In genomic region chr15:21109009-21109841, GRCm38 (mm10) we compare ENCODE assay signal across 8 mouse cellular contexts.
DNase-seq lines count a peak whose midpoint lies in the region; ATAC-seq and TF ChIP-seq lines count a peak whose summit lies in the region.

No protein-coding gene starts in this region.

- DNase-seq in kidney, postnatal 0 days (ENCODE audit: low spot score) = peak; percentile 35
- no peak for DNase-seq in kidney, adult 11 months
- peak; percentile 23 for DNase-seq in ZHBTc4 (ENCODE audit: low read depth, low spot score)
- DNase-seq in limb, embryonic 11.5 days (ENCODE audit: low spot score) = peak; percentile 37
- no peak for DNase-seq in thymus, postnatal 0 days (ENCODE audit: low spot score)
- DNase-seq in spleen, postnatal 14 days (ENCODE audit: low spot score in 2 of 2) = no peak

- H3K4me3 ChIP-seq in kidney, postnatal 0 days (replicated peaks; ENCODE audit: low read depth, low read length) = peak overlapping the region; percentile 28
- peak overlapping the region; percentile 23 for H3K4me3 ChIP-seq in forebrain, embryonic 15.5 days
- H3K4me3 ChIP-seq in limb, embryonic 11.5 days (ENCODE audit: low read depth, low read length) = peak overlapping the region; percentile 19; the same call in 1 of the 2 replicates
- H3K4me3 ChIP-seq in stomach, embryonic 14.5 days (ENCODE audit: low read depth, low read length) = peak overlapping the region; percentile 19

- WGBS in kidney, postnatal 0 days = 14% methylated on average over 11 of the region's 11 CpGs
- 10% methylated on average over 11 of the region's 11 CpGs for WGBS in forebrain, embryonic 15.5 days
- WGBS in limb, embryonic 11.5 days = 11% methylated on average over 11 of the region's 11 CpGs
- 21% methylated on average over 11 of the region's 11 CpGs for WGBS in stomach, embryonic 14.5 days

- peak; percentile 35; the same call in 1 of the 2 replicates for TF ChIP-seq CTCF in kidney, postnatal 0 days (IDR thresholded peaks at IDR 0.05; ENCODE audit: low read depth)

- H3K27ac ChIP-seq in kidney, postnatal 0 days = no peak overlapping the region
- H3K27ac ChIP-seq in forebrain, embryonic 15.5 days (replicated peaks) = 0 out of 2 replicates have a peak overlapping the region, but pooled peaks have one; percentile 23
- no peak overlapping the region for H3K27ac ChIP-seq in limb, embryonic 11.5 days (replicated peaks; ENCODE audit: low read depth, low read length)
- no peak overlapping the region for H3K27ac ChIP-seq in stomach, embryonic 14.5 days (ENCODE audit: low read length)

- H3K4me1 ChIP-seq in kidney, postnatal 0 days (replicated peaks; ENCODE audit: insufficient read depth, low read length) = no peaks in the 10 kb centered on the region
- H3K4me1 ChIP-seq in forebrain, embryonic 15.5 days = peaks cover 23% of the 10 kb centered on the region
- 0 out of 2 replicates have a peak, but pooled peaks cover 4% of the 10 kb centered on the region for H3K4me1 ChIP-seq in limb, embryonic 11.5 days (ENCODE audit: control insufficient read depth, insufficient read depth, low read length)
- H3K4me1 ChIP-seq in stomach, embryonic 14.5 days (ENCODE audit: control insufficient read depth, insufficient read depth, low read length) = no peaks in the 10 kb centered on the region

- no peaks in the 10 kb centered on the region for H3K36me3 ChIP-seq in kidney, postnatal 0 days (ENCODE audit: insufficient read depth, low read length)
- H3K36me3 ChIP-seq in forebrain, embryonic 15.5 days = no peaks in the 10 kb centered on the region
- no peaks in the 10 kb centered on the region for H3K36me3 ChIP-seq in limb, embryonic 11.5 days (ENCODE audit: control insufficient read depth, insufficient read depth, low read length)
- H3K36me3 ChIP-seq in stomach, embryonic 14.5 days (ENCODE audit: control insufficient read depth, insufficient read depth, low read length) = no peaks in the 10 kb centered on the region

- 0 out of 2 replicates have a peak overlapping the region, but pooled peaks have one; percentile 23 for H3K9ac ChIP-seq in kidney, postnatal 0 days (ENCODE audit: low read depth, low read length)
- 0 out of 2 replicates have a peak overlapping the region, but pooled peaks have one; percentile 3 for H3K9ac ChIP-seq in forebrain, embryonic 15.5 days (replicated peaks)
- H3K9ac ChIP-seq in limb, embryonic 11.5 days (ENCODE audit: low read length) = 0 out of 2 replicates have a peak overlapping the region, but pooled peaks have one; percentile 12
- H3K9ac ChIP-seq in stomach, embryonic 14.5 days (replicated peaks; ENCODE audit: low read depth, low read length) = no peak overlapping the region

- H3K27me3 ChIP-seq in kidney, postnatal 0 days (ENCODE audit: insufficient read depth, low read length) = no peaks in the 10 kb centered on the region
- no peaks in the 10 kb centered on the region for H3K27me3 ChIP-seq in forebrain, embryonic 15.5 days
- H3K27me3 ChIP-seq in limb, embryonic 11.5 days (ENCODE audit: control insufficient read depth, insufficient read depth, low read length) = no peaks in the 10 kb centered on the region
- no peaks in the 10 kb centered on the region for H3K27me3 ChIP-seq in stomach, embryonic 14.5 days (ENCODE audit: control insufficient read depth, insufficient read depth, low read length)

- no peaks in the 10 kb centered on the region for H3K9me3 ChIP-seq in kidney, postnatal 0 days (replicated peaks; ENCODE audit: low read length)
- no peaks in the 10 kb centered on the region for H3K9me3 ChIP-seq in forebrain, embryonic 15.5 days
- H3K9me3 ChIP-seq in limb, embryonic 11.5 days (ENCODE audit: control insufficient read depth, low read length) = no peaks in the 10 kb centered on the region
- no peaks in the 10 kb centered on the region for H3K9me3 ChIP-seq in stomach, embryonic 14.5 days (ENCODE audit: control insufficient read depth, low read depth, low read length)

- peak overlapping the region; percentile 48 for H3K4me2 ChIP-seq in kidney, postnatal 0 days (ENCODE audit: low read length)
- peak overlapping the region; percentile 37 for H3K4me2 ChIP-seq in forebrain, embryonic 15.5 days (replicated peaks)
- peak overlapping the region; percentile 43 for H3K4me2 ChIP-seq in limb, embryonic 11.5 days (ENCODE audit: low read depth, severe bottlenecking)
- H3K4me2 ChIP-seq in stomach, embryonic 14.5 days (replicated peaks; ENCODE audit: low read depth, low read length) = peak overlapping the region; percentile 42

- no peak; the same call in 1 of the 2 replicates for ATAC-seq in kidney, postnatal 0 days (replicated peaks; ENCODE audit: low FRiP score, low read depth)
- peak; percentile 85 for ATAC-seq in forebrain, embryonic 15.5 days (replicated peaks)
- peak; percentile 35; the same call in 1 of the 2 replicates for ATAC-seq in limb, embryonic 11.5 days (ENCODE audit: insufficient number of reproducible peaks, low FRiP score, low TSS enrichment, low read depth)
- no peak for ATAC-seq in stomach, embryonic 14.5 days (ENCODE audit: insufficient number of reproducible peaks, insufficient read depth, low FRiP score, low read depth)

Comparison
In these comparisons a context has a peak if more than half of its experiments do, and no peak if none do; other contexts are left out.
1. DNase-seq: peak in kidney, postnatal 0 days (single experiment), ZHBTc4 (single experiment) and limb, embryonic 11.5 days (single experiment); none in kidney, adult 11 months (single experiment), thymus, postnatal 0 days (single experiment) and spleen, postnatal 14 days (0 of 2).
2. ATAC-seq: peak in forebrain, embryonic 15.5 days (single experiment) and limb, embryonic 11.5 days (single experiment); none in kidney, postnatal 0 days (single experiment) and stomach, embryonic 14.5 days (single experiment).
3. Peak in every context shown above with its lines, with median percentiles within 50 percentile points of each other: H3K4me2 ChIP-seq and H3K4me3 ChIP-seq.